13 mouse cellular contexts compared by ENCODE assay signal in the genomic region with DNA sequence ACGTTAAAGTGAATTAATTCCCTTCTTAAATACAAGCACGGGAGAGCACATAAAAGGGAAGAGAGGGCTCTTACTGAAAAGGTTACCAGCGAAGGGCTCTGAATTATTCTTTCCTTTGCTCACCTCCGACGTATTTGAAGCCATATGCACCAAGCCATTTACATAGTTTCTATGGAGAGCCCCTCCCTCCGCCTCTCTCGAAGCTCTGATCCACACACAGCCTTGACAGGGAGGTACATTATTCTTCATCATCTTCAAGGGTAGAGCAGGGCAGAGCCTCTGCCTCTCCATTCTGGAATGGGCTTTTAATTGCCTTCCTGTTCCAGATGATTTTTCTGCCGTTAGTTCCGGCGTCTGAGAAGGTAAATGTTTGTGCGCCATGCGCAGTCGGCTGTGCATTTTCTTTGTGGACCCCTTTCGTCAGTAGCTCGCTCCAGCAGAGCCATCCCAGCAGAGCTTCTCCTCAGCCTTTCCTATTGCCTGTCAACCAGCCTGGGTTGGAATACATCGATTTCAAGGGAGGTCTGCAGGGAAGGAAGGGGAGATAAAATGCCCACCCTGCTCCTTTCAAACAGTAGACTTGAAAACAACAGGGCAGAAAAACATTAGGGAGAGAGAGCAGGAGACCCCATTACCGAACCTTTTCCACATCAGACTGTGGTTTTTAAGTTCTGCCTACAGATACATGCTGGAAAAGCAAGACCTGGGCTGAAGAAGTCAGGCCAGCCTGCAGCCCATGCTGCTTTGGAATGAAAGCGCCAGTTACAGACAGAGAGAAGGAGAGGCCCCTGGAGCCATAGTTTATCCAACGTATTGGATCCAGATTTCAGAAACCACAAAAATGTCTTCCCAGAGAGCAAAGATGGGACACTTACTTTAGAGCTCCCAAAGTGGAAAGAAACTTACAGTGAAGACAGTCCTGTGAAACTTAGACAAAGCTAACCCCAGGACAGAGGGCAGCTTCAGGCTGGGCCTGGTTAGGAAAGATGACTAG.
A peak's percentile ranks its signal among the peaks of the same experiment; 100 is the strongest.
DNase-seq lines count a peak whose midpoint lies in the region; ATAC-seq lines count a peak whose summit lies in the region.
"Had no signal": no experiment of that assay in that cellular context is flagged by ENCODE, and none has a peak within 500 bp of the region (broad histone marks: within the 10 kb centered on the region; RNA-seq: fewer than 3 reads in every experiment).

No protein-coding gene starts in this region.

- no peaks in the 10 kb centered on the region for H3K9me3 ChIP-seq in midbrain, embryonic 11.5 days (ENCODE audit: control insufficient read depth, low read length)
- H3K9me3 ChIP-seq in midbrain, embryonic 16.5 days (replicated peaks; ENCODE audit: control insufficient read depth, low read length, poor library complexity, severe bottlenecking): no peaks in the 10 kb centered on the region
- H3K9me3 ChIP-seq in embryonic facial prominence, embryonic 14.5 days (ENCODE audit: control insufficient read depth, low read length): no peaks in the 10 kb centered on the region
- H3K9me3 ChIP-seq in hindbrain, embryonic 14.5 days (ENCODE audit: control insufficient read depth, low read length): no peaks in the 10 kb centered on the region
- no peaks in the 10 kb centered on the region for H3K9me3 ChIP-seq in neural tube, embryonic 13.5 days

- H3K4me1 ChIP-seq in midbrain, embryonic 11.5 days (ENCODE audit: control insufficient read depth, insufficient read depth, low read length): no peaks in the 10 kb centered on the region
- H3K4me1 ChIP-seq in midbrain, embryonic 16.5 days (ENCODE audit: control insufficient read depth, insufficient read depth, low read length): peaks cover 8% of the 10 kb centered on the region; the same call in 1 of the 2 replicates
- peaks cover 29% of the 10 kb centered on the region; the same call in 1 of the 2 replicates for H3K4me1 ChIP-seq in embryonic facial prominence, embryonic 14.5 days (ENCODE audit: control insufficient read depth, insufficient read depth, low read length)
- no peaks in the 10 kb centered on the region for H3K4me1 ChIP-seq in hindbrain, embryonic 14.5 days (replicated peaks; ENCODE audit: control insufficient read depth, insufficient read depth, low read length)
- H3K4me1 ChIP-seq in neural tube, embryonic 13.5 days (replicated peaks): peaks cover 18% of the 10 kb centered on the region

- H3K27me3 ChIP-seq in midbrain, embryonic 11.5 days (ENCODE audit: control insufficient read depth, insufficient read depth, low read length): no peaks in the 10 kb centered on the region
- no peaks in the 10 kb centered on the region for H3K27me3 ChIP-seq in midbrain, embryonic 16.5 days (ENCODE audit: control insufficient read depth, insufficient read depth, low read depth, low read length)
- H3K27me3 ChIP-seq in embryonic facial prominence, embryonic 14.5 days (replicated peaks; ENCODE audit: control insufficient read depth, insufficient read depth, low read length): no peaks in the 10 kb centered on the region
- no peaks in the 10 kb centered on the region for H3K27me3 ChIP-seq in hindbrain, embryonic 14.5 days (ENCODE audit: control insufficient read depth, insufficient read depth, low read length)
- H3K27me3 ChIP-seq in neural tube, embryonic 13.5 days: no peaks in the 10 kb centered on the region

- no peak overlapping the region for H3K9ac ChIP-seq in midbrain, embryonic 11.5 days (ENCODE audit: low read length)
- H3K9ac ChIP-seq in midbrain, embryonic 16.5 days (ENCODE audit: low read depth, low read length): no peak overlapping the region; the same call in 1 of the 2 replicates
- no peak overlapping the region; the same call in 1 of the 2 replicates for H3K9ac ChIP-seq in embryonic facial prominence, embryonic 14.5 days (ENCODE audit: low read depth, low read length)
- 0 out of 2 replicates have a peak overlapping the region, but pooled peaks have one; percentile 10 for H3K9ac ChIP-seq in hindbrain, embryonic 14.5 days
- peak overlapping the region; percentile 47; the same call in 1 of the 2 replicates for H3K9ac ChIP-seq in neural tube, embryonic 13.5 days

- no peak for ATAC-seq in midbrain, embryonic 11.5 days (ENCODE audit: low FRiP score)
- no peak for ATAC-seq in midbrain, embryonic 16.5 days
- ATAC-seq in embryonic facial prominence, embryonic 14.5 days (ENCODE audit: low read depth): peak; percentile 37; the same call in 1 of the 2 replicates
- ATAC-seq in hindbrain, embryonic 14.5 days (ENCODE audit: low FRiP score): peak; percentile 70; the same call in 1 of the 2 replicates
- peak; percentile 73; the same call in 1 of the 2 replicates for ATAC-seq in neural tube, embryonic 13.5 days (ENCODE audit: low read depth)
- ATAC-seq in frontal cortex, adult (ENCODE audit: low TSS enrichment): no peak
- ATAC-seq: forebrain, embryonic 14.5 days; Patski had no signal

- H3K36me3 ChIP-seq in midbrain, embryonic 11.5 days (ENCODE audit: control insufficient read depth, insufficient read depth, low read length): no peaks in the 10 kb centered on the region
- no peaks in the 10 kb centered on the region for H3K36me3 ChIP-seq in midbrain, embryonic 16.5 days (ENCODE audit: control insufficient read depth, insufficient read depth, low read length)
- H3K36me3 ChIP-seq in embryonic facial prominence, embryonic 14.5 days (ENCODE audit: control insufficient read depth, insufficient read depth, low read length): no peaks in the 10 kb centered on the region
- no peaks in the 10 kb centered on the region for H3K36me3 ChIP-seq in hindbrain, embryonic 14.5 days (replicated peaks; ENCODE audit: control insufficient read depth, insufficient read depth)
- no peaks in the 10 kb centered on the region for H3K36me3 ChIP-seq in neural tube, embryonic 13.5 days

- WGBS in midbrain, embryonic 11.5 days: 82% methylated on average over 19 of the region's 19 CpGs
- WGBS in midbrain, embryonic 16.5 days: 63% methylated on average over 19 of the region's 19 CpGs
- 43% methylated on average over 19 of the region's 19 CpGs for WGBS in embryonic facial prominence, embryonic 14.5 days
- WGBS in hindbrain, embryonic 14.5 days: 55% methylated on average over 19 of the region's 19 CpGs
- 45% methylated on average over 19 of the region's 19 CpGs for WGBS in neural tube, embryonic 13.5 days

- H3K4me3 ChIP-seq in midbrain, embryonic 11.5 days (ENCODE audit: low read depth, low read length): no peak overlapping the region
- H3K4me3 ChIP-seq in midbrain, embryonic 16.5 days (ENCODE audit: low read depth, low read length): no peak overlapping the region
- no peak overlapping the region for H3K4me3 ChIP-seq in embryonic facial prominence, embryonic 14.5 days (ENCODE audit: low read depth, low read length)
- H3K4me3 ChIP-seq in hindbrain, embryonic 14.5 days (replicated peaks; ENCODE audit: low read length): no peak overlapping the region
- H3K4me3 ChIP-seq in neural tube, embryonic 13.5 days: no peak overlapping the region

- H3K4me2 ChIP-seq in midbrain, embryonic 11.5 days: no peak overlapping the region
- no peak overlapping the region for H3K4me2 ChIP-seq in midbrain, embryonic 16.5 days (ENCODE audit: low read length)
- no peak overlapping the region for H3K4me2 ChIP-seq in embryonic facial prominence, embryonic 14.5 days (ENCODE audit: low read depth, low read length)
- peak overlapping the region; percentile 13; the same call in 1 of the 2 replicates for H3K4me2 ChIP-seq in hindbrain, embryonic 14.5 days (replicated peaks)
- H3K4me2 ChIP-seq in neural tube, embryonic 13.5 days: peak overlapping the region; percentile 34
- H3K4me2 ChIP-seq: heart, embryonic 11.5 days had no signal

- H3K27ac ChIP-seq in midbrain, embryonic 11.5 days (ENCODE audit: low read depth, low read length): no peak overlapping the region
- H3K27ac ChIP-seq in midbrain, embryonic 16.5 days (ENCODE audit: low read length): no peak overlapping the region
- peak overlapping the region; percentile 91 for H3K27ac ChIP-seq in embryonic facial prominence, embryonic 14.5 days (replicated peaks; ENCODE audit: low read depth, low read length)
- H3K27ac ChIP-seq in hindbrain, embryonic 14.5 days: no peak overlapping the region
- H3K27ac ChIP-seq in neural tube, embryonic 13.5 days (replicated peaks): peak overlapping the region; percentile 79

- DNase-seq in midbrain, embryonic 11.5 days (ENCODE audit: low spot score, missing footprints): peak; percentile 79
- DNase-seq in embryonic facial prominence, embryonic 14.5 days (ENCODE audit: low spot score): peak; percentile 77
- DNase-seq in hindbrain, embryonic 14.5 days (ENCODE audit: low spot score): no peak
- DNase-seq in layer of hippocampus, adult 8-10 months (ENCODE audit: low spot score in 2 of 2): no peak
- DNase-seq: adrenal gland, adult 2 months; gastrocnemius, postnatal 10 days; lung, postnatal 36 days had no signal

Comparison
In these comparisons a context has a peak if more than half of its experiments do, and no peak if none do; other contexts are left out.
1. ATAC-seq: peak in embryonic facial prominence, embryonic 14.5 days (single experiment), hindbrain, embryonic 14.5 days (single experiment) and neural tube, embryonic 13.5 days (single experiment); none in midbrain, embryonic 11.5 days (single experiment), midbrain, embryonic 16.5 days (single experiment) and frontal cortex, adult (single experiment).
2. DNase-seq: peak in midbrain, embryonic 11.5 days (single experiment) and embryonic facial prominence, embryonic 14.5 days (single experiment); none in hindbrain, embryonic 14.5 days (single experiment) and layer of hippocampus, adult 8-10 months (0 of 2).
3. H3K27ac ChIP-seq: peak in embryonic facial prominence, embryonic 14.5 days (single experiment) and neural tube, embryonic 13.5 days (single experiment); none in midbrain, embryonic 11.5 days (single experiment), midbrain, embryonic 16.5 days (single experiment) and hindbrain, embryonic 14.5 days (single experiment).
4. H3K4me2 ChIP-seq: peak in hindbrain, embryonic 14.5 days (single experiment) and neural tube, embryonic 13.5 days (single experiment); none in midbrain, embryonic 11.5 days (single experiment), midbrain, embryonic 16.5 days (single experiment) and embryonic facial prominence, embryonic 14.5 days (single experiment).
5. H3K9ac ChIP-seq: peak in hindbrain, embryonic 14.5 days (single experiment) and neural tube, embryonic 13.5 days (single experiment); none in midbrain, embryonic 11.5 days (single experiment), midbrain, embryonic 16.5 days (single experiment) and embryonic facial prominence, embryonic 14.5 days (single experiment).